Mouse (Mus musculus) forebrain, embryonic 15.5 days (tissue): ENCODE data around the gene Apobec3. TPM values are rescaled to one million over a fixed set of nuclear protein-coding genes. Genes with fewer than 3 reads are reported as not detected.

Experiments used
- ATAC-seq: fragments of 200-750 bp; cut with Nextera tagmentation; replicated peaks from 2 replicates; pipeline ENCODE4 v1.8.0; 2017; ENCODE audit warnings: mild to moderate bottlenecking, moderate TSS enrichment, moderate library complexity
- H3K27ac ChIP-seq: fragments of 300-500 bp; sonication (generic); replicated peaks from 2 replicates; pipeline ENCODE4 v1.5.1; 2015; ENCODE audit warnings: mild to moderate bottlenecking, inconsistent platforms
- H3K27me3 ChIP-seq: fragments of 300-500 bp; sonication (generic); 2 replicates; pipeline ENCODE4 v1.6.1; 2015; ENCODE audit warnings: inconsistent platforms
- H3K36me3 ChIP-seq: fragments of 300-500 bp; sonication (generic); 2 replicates; pipeline ENCODE4 v1.6.1; 2015; ENCODE audit warnings: mild to moderate bottlenecking, inconsistent platforms
- H3K4me1 ChIP-seq: fragments of 300-500 bp; sonication (generic); 2 replicates; pipeline ENCODE4 v1.6.1; 2015; ENCODE audit warnings: inconsistent platforms
- H3K4me2 ChIP-seq: fragments of 300-500 bp; sonication (generic); replicated peaks from 2 replicates; pipeline ENCODE4 v1.6.1; 2015; ENCODE audit warnings: mild to moderate bottlenecking, inconsistent platforms
- H3K4me3 ChIP-seq: fragments of 300-500 bp; sonication (generic); 2 replicates; pipeline ENCODE4 v1.5.1; 2015; ENCODE audit warnings: mild to moderate bottlenecking, inconsistent platforms
- H3K9ac ChIP-seq: fragments of 300-500 bp; sonication (generic); replicated peaks from 2 replicates; pipeline ENCODE4 v1.6.1; 2015; ENCODE audit warnings: mild to moderate bottlenecking, inconsistent platforms
- H3K9me3 ChIP-seq: fragments of 300-500 bp; sonication (generic); 2 replicates; pipeline ENCODE4 v1.6.1; 2016; ENCODE audit warnings: inconsistent platforms
- WGBS: fragments of 180-500 bp; shearing (Covaris S2); methylation state at CpG from one replicate; pipeline ENCODE4 v1.1.7; 2015; ENCODE audit warnings: mixed read lengths; 5-methylcytosine and 5-hydroxymethylcytosine counted together
- polyA plus RNA-seq: library from polyadenylated mRNA; unstranded; fragments of >200 nt; fragmentation: Nextera tagmentation; extraction: Ambion mirVana; gene quantifications from 2 replicates; pipeline ENCODE4 v1.2.1, GENCODE M21; 2015

The Apobec3 gene
- polyA plus RNA-seq, 1 experiment from 2014 or later: 6.6 TPM

DNA sequence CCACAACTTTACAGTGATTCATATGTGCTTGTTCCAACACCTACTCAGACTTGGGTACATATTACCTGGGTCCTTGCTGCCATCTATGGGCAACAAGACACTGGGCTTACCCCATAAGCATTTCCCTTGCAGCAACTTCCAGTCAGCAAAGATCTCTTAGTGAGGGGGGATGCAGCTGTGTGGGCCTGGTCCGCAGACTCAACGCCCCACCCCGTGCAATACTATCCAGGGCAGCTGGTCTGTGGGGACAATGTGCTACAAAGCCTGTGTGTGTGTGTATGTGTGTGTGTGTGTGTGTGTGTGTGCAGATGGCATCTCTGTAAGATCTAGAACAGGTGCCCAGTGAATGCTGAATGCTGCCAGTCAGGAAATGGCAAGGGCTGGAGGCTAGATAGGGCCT, 22.9 kb downstream of the Apobec3 start:
- no peaks in the 10 kb centered on the region for H3K27me3 ChIP-seq
- no peaks in the 10 kb centered on the region for H3K9me3 ChIP-seq
- no peak overlapping the region for H3K27ac ChIP-seq
- peak; percentile 13; the same call in 1 of the 2 replicates for ATAC-seq
- no peaks in the 10 kb centered on the region for H3K36me3 ChIP-seq
- no peak overlapping the region for H3K4me2 ChIP-seq
- no peaks in the 10 kb centered on the region for H3K4me1 ChIP-seq
- no peak overlapping the region for H3K9ac ChIP-seq
- no peak overlapping the region for H3K4me3 ChIP-seq
- 81% methylated on average over 3 of the region's 3 CpGs for WGBS

GRCm38 (mm10) chr15:79916150-79916549, 24.7 kb downstream of the Apobec3 start:
- no peaks in the 10 kb centered on the region for H3K36me3 ChIP-seq
- no peak overlapping the region for H3K9ac ChIP-seq
- ATAC-seq: no peak
- no peak overlapping the region for H3K27ac ChIP-seq
- H3K4me3 ChIP-seq: no peak overlapping the region
- no peaks in the 10 kb centered on the region for H3K9me3 ChIP-seq
- H3K27me3 ChIP-seq: no peaks in the 10 kb centered on the region
- H3K4me1 ChIP-seq: no peaks in the 10 kb centered on the region
- 67% methylated on average over 5 of the region's 5 CpGs for WGBS
- H3K4me2 ChIP-seq: no peak overlapping the region

DNA sequence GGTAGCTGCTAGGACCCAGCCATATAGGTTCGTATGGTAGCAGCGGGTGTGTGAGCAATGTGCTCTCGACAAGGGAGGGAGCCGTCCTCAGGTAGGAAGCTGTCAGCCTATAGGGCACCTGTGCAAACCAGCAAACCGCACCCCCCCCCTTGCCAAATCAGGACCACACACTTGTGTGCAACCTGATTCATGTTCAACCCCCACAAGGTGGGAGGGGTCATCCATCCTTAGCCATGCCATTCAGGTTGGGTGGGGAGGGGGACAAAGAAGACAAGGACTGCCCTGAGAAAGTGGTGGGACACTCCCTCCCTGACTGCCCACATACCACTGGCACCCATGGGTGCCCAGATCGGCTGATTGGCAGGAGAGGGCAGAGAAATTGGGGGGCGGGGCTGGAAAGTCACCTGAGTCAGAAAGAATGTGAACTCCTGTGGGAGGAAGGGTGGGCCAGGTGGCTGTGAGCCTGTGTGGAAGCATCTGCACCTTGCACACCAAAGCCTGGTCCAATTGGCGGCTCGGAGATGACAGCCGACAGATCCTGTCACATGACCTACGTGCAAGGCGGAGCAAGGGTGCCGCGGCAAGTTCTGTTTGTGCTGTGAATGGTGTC, 25.8 kb downstream of the Apobec3 start:
- no peak for ATAC-seq

GRCm38 (mm10) chr15:79918485-79918884, 27.0 kb downstream of the Apobec3 start:
- no peak overlapping the region for H3K4me2 ChIP-seq
- no peak overlapping the region for H3K27ac ChIP-seq
- no peak overlapping the region for H3K4me3 ChIP-seq
- H3K9ac ChIP-seq: no peak overlapping the region
- H3K9me3 ChIP-seq: no peaks in the 10 kb centered on the region
- no peak for ATAC-seq
- H3K36me3 ChIP-seq: 0 out of 2 replicates have a peak, but pooled peaks cover 4% of the 10 kb centered on the region
- 91% methylated on average over 16 of the region's 16 CpGs for WGBS
- no peaks in the 10 kb centered on the region for H3K4me1 ChIP-seq
- H3K27me3 ChIP-seq: no peaks in the 10 kb centered on the region

More for the DNA sequence above, 25.8 kb downstream of the Apobec3 start:
- Histone ChIP-seq H3K27me3 (no peaks in the 10 kb centered on the region), H3K9me3 (no peaks in the 10 kb centered on the region), H3K4me2 (no peak overlapping the region), H3K9ac (no peak overlapping the region), H3K4me1 (no peaks in the 10 kb centered on the region), H3K4me3 (no peak overlapping the region), H3K27ac (no peak overlapping the region), H3K36me3 (0 out of 2 replicates have a peak, but pooled peaks cover 4% of the 10 kb centered on the region)
- 95% methylated on average over 14 of the region's 14 CpGs for WGBS

DNA sequence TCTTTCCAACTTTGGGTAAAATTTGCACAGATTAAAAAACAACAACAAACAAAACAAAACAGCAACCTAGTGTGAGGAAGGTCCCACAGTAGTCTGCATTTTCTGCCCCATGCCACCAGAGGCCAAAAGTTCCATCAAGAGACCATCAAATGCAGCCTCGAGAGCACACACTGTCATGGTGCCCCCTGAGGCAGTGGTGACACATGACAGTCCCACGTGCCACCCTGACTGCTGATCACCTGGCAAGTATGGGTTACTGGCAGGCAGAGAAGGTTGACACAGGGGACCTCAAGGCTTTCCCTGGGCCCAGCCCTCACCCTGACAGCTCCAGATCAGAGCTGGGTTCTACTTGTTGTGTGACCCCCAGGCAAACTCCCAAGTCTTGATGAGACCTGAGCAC, 28.3 kb downstream of the Apobec3 start:
- no peak for ATAC-seq
- Histone ChIP-seq H3K4me1 (no peaks in the 10 kb centered on the region), H3K4me3 (no peak overlapping the region), H3K27ac (no peak overlapping the region), H3K4me2 (no peak overlapping the region), H3K9me3 (no peaks in the 10 kb centered on the region), H3K9ac (no peak overlapping the region), H3K36me3 (0 out of 2 replicates have a peak, but pooled peaks cover 4% of the 10 kb centered on the region), H3K27me3 (no peaks in the 10 kb centered on the region)
- WGBS: 53% methylated on average over 2 of the region's 2 CpGs

- peak overlapping the region; percentile 91 for H3K4me2 ChIP-seq
- peak overlapping the region; percentile 56 for H3K9ac ChIP-seq
- H3K27me3 ChIP-seq: no peaks in the 10 kb centered on the region
- H3K4me3 ChIP-seq: peak overlapping the region; percentile 66
- peaks cover 17% of the 10 kb centered on the region for H3K4me1 ChIP-seq
- 0 out of 2 replicates have a peak, but pooled peaks cover 3% of the 10 kb centered on the region for H3K36me3 ChIP-seq
- no peaks in the 10 kb centered on the region for H3K9me3 ChIP-seq
- WGBS: 77% methylated on average over 11 of the region's 11 CpGs
- H3K27ac ChIP-seq: peak overlapping the region; percentile 55; the same call in 1 of the 2 replicates
- ATAC-seq: no peak
Observed at GRCm38 (mm10) chr15:79926856-79927416, 35.5 kb downstream of the Apobec3 start.

DNA sequence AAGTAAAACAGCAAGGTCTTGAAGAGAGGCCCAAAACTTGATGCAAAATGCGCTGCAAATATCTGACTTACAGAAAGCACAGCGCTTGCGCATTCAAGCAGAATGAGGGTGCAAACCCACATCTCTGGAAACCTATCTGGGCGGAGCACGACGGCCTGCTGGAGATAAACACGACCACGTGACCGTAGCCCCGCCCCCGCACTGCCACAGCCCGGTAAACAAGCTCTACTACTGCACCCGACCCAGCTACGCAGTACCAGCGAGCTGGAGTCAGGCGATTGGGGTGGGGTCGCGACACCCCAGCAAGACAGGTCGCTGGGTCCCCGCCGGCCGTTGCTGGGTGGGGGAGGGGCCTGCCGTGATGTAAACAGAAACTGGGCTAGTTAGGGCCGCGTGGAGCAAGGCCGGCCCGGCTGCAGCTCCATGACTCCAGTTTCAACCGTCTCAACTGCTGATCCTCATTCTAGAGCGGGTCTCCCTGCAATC, 36.2 kb downstream of the Apobec3 start:
- WGBS: under 1% methylated on average over 29 of the region's 29 CpGs
- Histone ChIP-seq H3K9ac (peak overlapping the region; percentile 56), H3K36me3 (no peaks in the 10 kb centered on the region), H3K27me3 (no peaks in the 10 kb centered on the region), H3K4me3 (peak overlapping the region; percentile 66), H3K27ac (peak overlapping the region; percentile 55), H3K9me3 (no peaks in the 10 kb centered on the region), H3K4me2 (peak overlapping the region; percentile 91), H3K4me1 (peaks cover 21% of the 10 kb centered on the region)
- ATAC-seq: peak; percentile 87

- H3K4me3 ChIP-seq: 0 out of 2 replicates have a peak overlapping the region, but pooled peaks have one; percentile 66
- H3K36me3 ChIP-seq: no peaks in the 10 kb centered on the region
- H3K4me2 ChIP-seq: peak overlapping the region; percentile 91
- H3K4me1 ChIP-seq: peaks cover 22% of the 10 kb centered on the region
- ATAC-seq: no peak
- H3K9ac ChIP-seq: 0 out of 2 replicates have a peak overlapping the region, but pooled peaks have one; percentile 56
- peaks cover 2% of the 10 kb centered on the region for H3K27me3 ChIP-seq
- peak overlapping the region; percentile 55; the same call in 1 of the 2 replicates for H3K27ac ChIP-seq
- no peaks in the 10 kb centered on the region for H3K9me3 ChIP-seq
- WGBS: 92% methylated on average over 3 of the region's 3 CpGs
Observed at GRCm38 (mm10) chr15:79928316-79928715, 36.9 kb downstream of the Apobec3 start.

- WGBS: 72% methylated on average over 2 of the region's 2 CpGs
- H3K4me1 ChIP-seq: peaks cover 26% of the 10 kb centered on the region
- H3K9ac ChIP-seq: no peak overlapping the region
Observed at GRCm38 (mm10) chr15:79928736-79929135, 37.3 kb downstream of the Apobec3 start.

GRCm38 (mm10) chr15:79929734-79930133, 38.3 kb downstream of the Apobec3 start:
- ATAC-seq: no peak
- H3K4me3 ChIP-seq: no peak overlapping the region
- no peak overlapping the region for H3K27ac ChIP-seq
- H3K9me3 ChIP-seq: no peaks in the 10 kb centered on the region
- H3K4me2 ChIP-seq: no peak overlapping the region
- H3K27me3 ChIP-seq: peaks cover 10% of the 10 kb centered on the region
- WGBS: 81% methylated on average over 3 of the region's 3 CpGs
- no peak overlapping the region for H3K9ac ChIP-seq
- H3K4me1 ChIP-seq: peaks cover 36% of the 10 kb centered on the region
- no peaks in the 10 kb centered on the region for H3K36me3 ChIP-seq

More at GRCm38 (mm10) chr15:79928736-79929135, 37.3 kb downstream of the Apobec3 start:
- H3K4me3 ChIP-seq: no peak overlapping the region
- no peak overlapping the region for H3K4me2 ChIP-seq
- H3K9me3 ChIP-seq: no peaks in the 10 kb centered on the region
- peaks cover 6% of the 10 kb centered on the region for H3K27me3 ChIP-seq
- ATAC-seq: no peak
- H3K27ac ChIP-seq: no peak overlapping the region
- H3K36me3 ChIP-seq: no peaks in the 10 kb centered on the region

- Histone ChIP-seq H3K27ac (no peak overlapping the region), H3K4me2 (peak overlapping the region; percentile 77), H3K4me3 (peak overlapping the region; percentile 65), H3K9ac (no peak overlapping the region; the same call in 1 of the 2 replicates), H3K4me1 (peaks cover 37% of the 10 kb centered on the region), H3K9me3 (no peaks in the 10 kb centered on the region), H3K27me3 (peaks cover 10% of the 10 kb centered on the region), H3K36me3 (no peaks in the 10 kb centered on the region)
- ATAC-seq: no peak
- 21% methylated on average over 13 of the region's 13 CpGs for WGBS
Observed at GRCm38 (mm10) chr15:79931496-79932141, 40.2 kb downstream of the Apobec3 start.
